Mouse (Mus musculus) liver, embryonic 15.5 days (tissue): ENCODE measurements at regions not wholly inside any gene's neighbourhood (a gene's known extent, or its start where the extent isn't known, plus 50 kb on each side); places are given as distances from the start of the nearest gene placed in this dataset.
"Not testable (repeated sequence)": the region's sequence is repeated elsewhere in the genome, so short reads cannot be mapped to it uniquely, and the experiment has no call there.

Experiments used
- ATAC-seq: fragments of 200-750 bp; cut with Nextera tagmentation; 2 replicates; pipeline ENCODE4 v1.8.0; 2017; ENCODE audit warnings: moderate number of reproducible peaks, mild to moderate bottlenecking, moderate library complexity; ENCODE audit not compliant: insufficient read depth
- H3K27ac ChIP-seq: fragments of 300-500 bp; sonication (generic); replicated peaks from 2 replicates; pipeline ENCODE4 v1.5.1; 2015; ENCODE audit warnings: mild to moderate bottlenecking, inconsistent platforms
- H3K27me3 ChIP-seq: fragments of 300-500 bp; sonication (generic); 2 replicates; pipeline ENCODE4 v1.6.1; 2015; ENCODE audit warnings: mild to moderate bottlenecking, inconsistent platforms
- H3K36me3 ChIP-seq: fragments of 300-500 bp; sonication (generic); replicated peaks from 2 replicates; pipeline ENCODE4 v1.6.1; 2015; ENCODE audit warnings: moderate library complexity, mild to moderate bottlenecking, inconsistent platforms
- H3K4me1 ChIP-seq: fragments of 300-500 bp; sonication (generic); replicated peaks from 2 replicates; pipeline ENCODE4 v1.6.1; 2015; ENCODE audit warnings: inconsistent platforms
- H3K4me2 ChIP-seq: fragments of 300-500 bp; sonication (generic); 2 replicates; pipeline ENCODE4 v1.6.1; 2015; ENCODE audit warnings: moderate library complexity, mild to moderate bottlenecking, inconsistent platforms
- H3K4me3 ChIP-seq: fragments of 300-500 bp; sonication (generic); replicated peaks from 2 replicates; pipeline ENCODE4 v1.5.1; 2015; ENCODE audit warnings: mild to moderate bottlenecking, inconsistent platforms
- H3K9ac ChIP-seq: fragments of 300-500 bp; sonication (generic); 2 replicates; pipeline ENCODE4 v1.6.1; 2015; ENCODE audit warnings: moderate library complexity, mild to moderate bottlenecking, inconsistent platforms
- H3K9me3 ChIP-seq: fragments of 300-500 bp; sonication (generic); replicated peaks from 2 replicates; pipeline ENCODE4 v1.6.1; 2016; ENCODE audit warnings: inconsistent platforms
- WGBS: fragments of 180-500 bp; shearing (Covaris S2); methylation state at CpG from one replicate; pipeline ENCODE4 v1.1.7; 2015; ENCODE audit warnings: mixed read lengths; ENCODE audit not compliant: insufficient replicate concordance; 5-methylcytosine and 5-hydroxymethylcytosine counted together

- H3K4me3 ChIP-seq = peak overlapping the region; percentile 53
- H3K36me3 ChIP-seq = no peaks in the 10 kb centered on the region
- H3K4me2 ChIP-seq = peak overlapping the region; percentile 74
- no peak overlapping the region for H3K27ac ChIP-seq
- no peak overlapping the region for H3K9ac ChIP-seq
- 6% methylated on average over 49 of the region's 49 CpGs for WGBS
- peaks cover 48% of the 10 kb centered on the region for H3K27me3 ChIP-seq
- ATAC-seq = no peak
- H3K9me3 ChIP-seq = no peaks in the 10 kb centered on the region
- peaks cover 2% of the 10 kb centered on the region; the same call in 1 of the 2 replicates for H3K4me1 ChIP-seq
Measured at GRCm38 (mm10) chr10:7390239-7391091, 83.0 kb downstream of the Ulbp1 start.

- H3K4me1 ChIP-seq, H3K27ac ChIP-seq, H3K9me3 ChIP-seq, H3K27me3 ChIP-seq, ATAC-seq, H3K4me3 ChIP-seq, H3K9ac ChIP-seq, H3K4me2 ChIP-seq, H3K36me3 ChIP-seq: not testable (repeated sequence)
- WGBS = 38% methylated on average over 3 of the region's 3 CpGs
Measured at GRCm38 (mm10) chr10:7358791-7359190, 114.6 kb downstream of the Ulbp1 start.

- H3K36me3 ChIP-seq, H3K27me3 ChIP-seq, H3K9ac ChIP-seq, H3K4me3 ChIP-seq, H3K27ac ChIP-seq, H3K4me1 ChIP-seq, H3K9me3 ChIP-seq, H3K4me2 ChIP-seq, ATAC-seq: not testable (repeated sequence)
- WGBS = 69% methylated on average over 13 of the region's 13 CpGs
Measured at GRCm38 (mm10) chr10:7344290-7344689, 129.1 kb downstream of the Ulbp1 start.

- H3K27me3 ChIP-seq, H3K9ac ChIP-seq, H3K4me3 ChIP-seq, ATAC-seq, H3K4me1 ChIP-seq, H3K4me2 ChIP-seq, H3K9me3 ChIP-seq, H3K27ac ChIP-seq, H3K36me3 ChIP-seq: not testable (repeated sequence)
- 85% methylated on average over 8 of the region's 8 CpGs for WGBS
Measured at GRCm38 (mm10) chr10:7343736-7344135, 129.7 kb downstream of the Ulbp1 start.

- no peak overlapping the region for H3K27ac ChIP-seq
- H3K9ac ChIP-seq = no peak overlapping the region
- no peaks in the 10 kb centered on the region for H3K9me3 ChIP-seq
- no peaks in the 10 kb centered on the region for H3K27me3 ChIP-seq
- H3K4me1 ChIP-seq = no peaks in the 10 kb centered on the region
- 40% methylated on average over 11 of the region's 11 CpGs for WGBS
- no peak for ATAC-seq
- no peaks in the 10 kb centered on the region for H3K36me3 ChIP-seq
- no peak overlapping the region for H3K4me3 ChIP-seq
- no peak overlapping the region for H3K4me2 ChIP-seq
Measured at GRCm38 (mm10) chr10:7333077-7333747, 121.2 kb upstream of the Cnksr3 start.

- Histone ChIP-seq H3K4me2 (no peak overlapping the region), H3K27me3 (no peaks in the 10 kb centered on the region), H3K9me3 (no peaks in the 10 kb centered on the region), H3K9ac (no peak overlapping the region), H3K4me1 (no peaks in the 10 kb centered on the region), H3K27ac (no peak overlapping the region), H3K36me3 (no peaks in the 10 kb centered on the region), H3K4me3 (no peak overlapping the region)
- ATAC-seq = no peak
- WGBS = 33% methylated on average over 3 of the region's 3 CpGs
Measured at GRCm38 (mm10) chr10:7328262-7328661, 116.2 kb upstream of the Cnksr3 start.

DNA sequence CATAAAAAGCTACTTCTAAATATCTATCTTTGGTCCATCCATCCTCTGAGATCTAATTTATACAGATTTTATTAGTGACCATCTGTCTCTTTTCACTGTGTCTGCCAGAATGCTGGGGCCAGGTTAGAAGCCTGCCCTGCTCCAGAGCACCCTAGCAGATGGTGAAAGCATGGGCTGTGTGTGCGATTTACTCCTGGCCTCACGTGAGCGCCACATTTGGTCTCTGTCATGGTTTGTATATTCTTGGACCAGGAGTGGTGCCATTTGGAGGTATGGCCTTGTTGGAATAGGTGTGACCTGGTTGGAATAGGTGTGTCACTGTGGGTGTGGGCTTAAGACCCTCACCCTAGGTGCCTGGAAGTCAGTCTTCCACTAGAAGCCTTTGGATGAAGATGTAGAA, 115.0 kb upstream of the Cnksr3 start:
- not testable (repeated sequence) for ATAC-seq, H3K36me3 ChIP-seq, H3K27me3 ChIP-seq, H3K4me3 ChIP-seq, H3K4me2 ChIP-seq, H3K27ac ChIP-seq, H3K4me1 ChIP-seq, H3K9ac ChIP-seq, H3K9me3 ChIP-seq
- WGBS = 64% methylated on average over 3 of the region's 3 CpGs

DNA sequence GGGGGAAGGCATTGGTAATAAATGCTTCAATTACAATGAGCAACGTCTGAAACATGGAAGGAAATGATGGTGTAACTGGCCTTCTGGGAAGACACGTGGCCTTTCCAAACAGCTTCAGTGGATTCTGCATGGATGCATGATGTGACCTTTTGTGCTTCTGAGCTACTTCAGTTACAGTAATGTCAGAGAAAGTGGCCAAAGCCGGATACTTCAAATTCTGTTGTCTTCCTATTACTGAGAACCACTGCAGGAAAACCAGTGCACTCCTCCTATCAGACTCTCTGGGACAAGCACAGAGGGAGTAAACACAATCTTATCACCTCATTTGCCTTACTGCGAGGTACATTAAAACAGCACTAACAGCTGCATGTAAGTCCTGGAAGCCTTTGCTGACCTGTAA, 113.0 kb upstream of the Cnksr3 start:
- H3K27ac ChIP-seq = no peak overlapping the region
- no peaks in the 10 kb centered on the region for H3K9me3 ChIP-seq
- no peaks in the 10 kb centered on the region for H3K27me3 ChIP-seq
- H3K4me1 ChIP-seq = no peaks in the 10 kb centered on the region
- H3K9ac ChIP-seq = no peak overlapping the region
- H3K36me3 ChIP-seq = no peaks in the 10 kb centered on the region
- no peak overlapping the region for H3K4me3 ChIP-seq
- WGBS = 35% methylated on average over 4 of the region's 4 CpGs
- no peak for ATAC-seq
- H3K4me2 ChIP-seq = no peak overlapping the region

- Histone ChIP-seq H3K4me3 (no peak overlapping the region), H3K4me2 (no peak overlapping the region), H3K27ac (no peak overlapping the region), H3K9ac (no peak overlapping the region), H3K4me1 (no peaks in the 10 kb centered on the region), H3K27me3 (no peaks in the 10 kb centered on the region), H3K9me3 (no peaks in the 10 kb centered on the region), H3K36me3 (no peaks in the 10 kb centered on the region)
- 23% methylated on average over 3 of the region's 3 CpGs for WGBS
- no peak for ATAC-seq
Measured at GRCm38 (mm10) chr10:7323258-7323657, 111.2 kb upstream of the Cnksr3 start.

DNA sequence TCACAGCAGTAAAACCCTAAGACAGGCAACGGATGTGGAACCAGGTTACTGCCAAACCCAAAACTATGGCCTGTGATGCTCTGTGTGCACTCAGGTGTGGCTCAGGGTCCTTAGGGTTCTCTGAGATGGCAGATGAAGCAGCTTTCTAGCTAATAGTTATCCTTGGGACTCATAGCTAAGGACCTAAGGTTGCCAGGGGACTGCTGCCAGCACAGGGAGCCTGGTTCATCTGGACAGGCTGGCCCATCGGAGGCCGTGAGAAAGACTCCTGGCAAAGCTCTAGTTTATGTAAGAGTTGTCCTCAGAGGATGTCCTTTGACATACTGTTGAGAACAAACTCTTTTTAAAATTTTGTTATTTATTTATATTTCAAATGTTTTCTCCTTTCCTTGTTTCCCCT, 97.9 kb upstream of the Cnksr3 start:
- Histone ChIP-seq H3K9ac (no peak overlapping the region), H3K27ac (no peak overlapping the region), H3K4me2 (no peak overlapping the region), H3K36me3 (no peaks in the 10 kb centered on the region), H3K9me3 (no peaks in the 10 kb centered on the region), H3K27me3 (no peaks in the 10 kb centered on the region), H3K4me3 (no peak overlapping the region), H3K4me1 (no peaks in the 10 kb centered on the region)
- WGBS = 66% methylated on average over 3 of the region's 3 CpGs
- ATAC-seq = no peak

GRCm38 (mm10) chr10:7305881-7306280, 93.8 kb upstream of the Cnksr3 start:
- H3K36me3 ChIP-seq, H3K27me3 ChIP-seq, H3K9me3 ChIP-seq, H3K4me3 ChIP-seq, H3K9ac ChIP-seq, H3K4me2 ChIP-seq, ATAC-seq, H3K27ac ChIP-seq, H3K4me1 ChIP-seq: not testable (repeated sequence)
- WGBS = 52% methylated on average over 3 of the region's 3 CpGs
